Mouse (Mus musculus) thymus, adult 2 months (tissue): ENCODE measurements at regions not wholly inside any gene's neighbourhood (a gene's known extent, or its start where the extent isn't known, plus 50 kb on each side); places are given as distances from the start of the nearest gene placed in this dataset.

Experiments
- DNase-seq: peaks from one replicate; pipeline ENCODE4 v3.0.0; 2021
- H3K27ac ChIP-seq: fragments of 200-500 bp; 2 replicates; pipeline ENCODE4 v1.5.1; 2012; ENCODE audit warnings: low read length, control low read depth; ENCODE audit not compliant: control insufficient read depth, insufficient read depth
- H3K27me3 ChIP-seq: fragments of 200-500 bp; 2 replicates; pipeline ENCODE4 v1.6.1; 2012; ENCODE audit warnings: mild to moderate bottlenecking, low read length, moderate library complexity, mixed read lengths; ENCODE audit not compliant: control insufficient read depth, insufficient read depth
- H3K36me3 ChIP-seq: fragments of 200-500 bp; 2 replicates; pipeline ENCODE4 v1.6.1; 2012; ENCODE audit warnings: mild to moderate bottlenecking, low read length, moderate library complexity; ENCODE audit not compliant: control insufficient read depth, insufficient read depth
- H3K4me1 ChIP-seq: fragments of 200-500 bp; replicated peaks from 2 replicates; pipeline ENCODE4 v1.6.1; 2012; ENCODE audit warnings: low read length; ENCODE audit not compliant: control insufficient read depth, insufficient read depth
- H3K4me3 ChIP-seq: fragments of 200-500 bp; 2 replicates; pipeline ENCODE4 v1.5.1; 2012; ENCODE audit warnings: mild to moderate bottlenecking, low read length, control low read depth, moderate library complexity; ENCODE audit not compliant: control insufficient read depth, insufficient read depth
- CTCF ChIP-seq: fragments of 200-500 bp; IDR thresholded peaks from 2 replicates; pipeline ENCODE4 v1.5.1; 2012; ENCODE audit warnings: mild to moderate bottlenecking, control low read depth, low read length, moderate library complexity, borderline replicate concordance; ENCODE audit not compliant: control insufficient read depth, poor library complexity, insufficient read depth; ENCODE audit errors: extremely low read depth
- POLR2A ChIP-seq: fragments of 200-500 bp; IDR thresholded peaks from 2 replicates; pipeline ENCODE4 v1.6.1; 2012; ENCODE audit warnings: mild to moderate bottlenecking, low read length, control low read depth, moderate library complexity; ENCODE audit not compliant: control insufficient read depth, poor library complexity, insufficient read depth; ENCODE audit errors: extremely low read depth
- WGBS: fragments of 180-500 bp; shearing (Covaris S2); methylation state at CpG from one replicate; pipeline ENCODE4 v1.1.7; 2018; 5-methylcytosine and 5-hydroxymethylcytosine counted together

DNA sequence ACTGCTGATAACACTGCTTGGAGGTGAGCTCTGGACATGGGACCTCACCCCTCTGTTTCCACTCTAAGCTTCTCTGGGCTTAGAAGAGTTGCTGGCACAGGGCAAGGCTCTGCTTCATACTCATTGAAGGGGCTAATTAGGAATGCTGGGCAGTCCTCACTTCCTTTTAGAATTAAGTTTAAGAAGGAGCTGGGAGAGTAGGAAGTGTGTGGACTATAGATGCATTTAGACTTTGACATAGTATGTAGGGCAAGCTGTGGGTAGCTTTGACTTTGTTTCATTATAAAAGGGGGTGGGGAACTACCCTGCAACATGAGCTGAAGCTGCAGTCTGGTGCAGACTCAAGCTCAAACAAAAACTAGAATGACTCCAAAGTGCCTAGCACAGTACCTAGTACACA lies 378.5 kb downstream of the Sox11 start:
- no peaks in the 10 kb centered on the region for H3K4me1 ChIP-seq
- no peaks in the 10 kb centered on the region for H3K36me3 ChIP-seq
- TF ChIP-seq CTCF (no peak), POLR2A (no peak)
- DNase-seq, result no peak
- no peak overlapping the region for H3K27ac ChIP-seq
- H3K4me3 ChIP-seq, result no peak overlapping the region
- no peaks in the 10 kb centered on the region for H3K27me3 ChIP-seq

DNA sequence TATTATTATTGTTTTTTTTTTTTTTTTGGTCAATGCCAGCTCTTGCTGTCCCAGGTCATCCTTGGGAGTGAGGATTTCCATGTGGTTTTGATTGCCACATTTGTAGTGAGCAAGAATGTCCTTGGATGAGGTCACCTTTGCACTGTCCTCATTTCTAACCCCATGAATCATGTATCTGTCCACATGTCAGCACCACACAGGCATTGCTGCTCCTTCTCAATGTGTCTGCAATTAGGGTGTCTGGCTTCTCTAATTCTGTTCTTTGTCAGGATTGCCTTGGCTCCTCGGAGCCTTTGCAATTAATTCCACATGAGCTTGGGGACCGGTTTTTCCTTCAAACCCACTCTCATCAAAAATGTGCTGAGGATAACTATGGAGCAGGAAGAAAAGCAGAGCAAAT lies 402.5 kb downstream of the Sox11 start:
- TF ChIP-seq CTCF (no peak), POLR2A (no peak)
- DNase-seq, result no peak
- no peaks in the 10 kb centered on the region for H3K4me1 ChIP-seq
- no peaks in the 10 kb centered on the region for H3K27me3 ChIP-seq
- 98% methylated on average over 2 of the region's 2 CpGs for WGBS
- no peaks in the 10 kb centered on the region for H3K36me3 ChIP-seq
- no peak overlapping the region for H3K4me3 ChIP-seq
- no peak overlapping the region for H3K27ac ChIP-seq

DNA sequence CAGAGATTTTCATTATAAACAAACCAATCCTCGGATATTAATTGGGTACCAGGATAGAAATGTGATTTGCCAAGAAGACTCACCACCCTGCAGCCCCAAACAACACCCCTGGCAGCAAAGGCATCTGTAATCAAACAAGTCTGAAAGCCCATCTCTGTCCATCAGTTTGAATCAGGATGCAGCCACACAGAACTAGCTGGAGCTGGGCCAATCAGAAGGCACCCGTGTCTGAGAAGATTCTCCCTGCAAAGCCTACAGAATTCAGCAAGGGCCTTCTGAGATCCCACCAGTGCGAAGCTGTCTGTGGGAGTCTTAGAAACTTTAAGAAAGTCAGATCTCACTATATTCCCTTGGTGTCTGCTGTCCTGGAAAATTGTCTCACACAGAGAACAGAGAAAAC lies 404.5 kb downstream of the Sox11 start:
- no peak overlapping the region for H3K4me3 ChIP-seq
- no peak for TF ChIP-seq POLR2A
- no peak for TF ChIP-seq CTCF
- no peaks in the 10 kb centered on the region for H3K4me1 ChIP-seq
- 85% methylated on average over 3 of the region's 3 CpGs for WGBS
- no peaks in the 10 kb centered on the region for H3K36me3 ChIP-seq
- no peak for DNase-seq
- H3K27me3 ChIP-seq, result no peaks in the 10 kb centered on the region
- H3K27ac ChIP-seq, result no peak overlapping the region

DNA sequence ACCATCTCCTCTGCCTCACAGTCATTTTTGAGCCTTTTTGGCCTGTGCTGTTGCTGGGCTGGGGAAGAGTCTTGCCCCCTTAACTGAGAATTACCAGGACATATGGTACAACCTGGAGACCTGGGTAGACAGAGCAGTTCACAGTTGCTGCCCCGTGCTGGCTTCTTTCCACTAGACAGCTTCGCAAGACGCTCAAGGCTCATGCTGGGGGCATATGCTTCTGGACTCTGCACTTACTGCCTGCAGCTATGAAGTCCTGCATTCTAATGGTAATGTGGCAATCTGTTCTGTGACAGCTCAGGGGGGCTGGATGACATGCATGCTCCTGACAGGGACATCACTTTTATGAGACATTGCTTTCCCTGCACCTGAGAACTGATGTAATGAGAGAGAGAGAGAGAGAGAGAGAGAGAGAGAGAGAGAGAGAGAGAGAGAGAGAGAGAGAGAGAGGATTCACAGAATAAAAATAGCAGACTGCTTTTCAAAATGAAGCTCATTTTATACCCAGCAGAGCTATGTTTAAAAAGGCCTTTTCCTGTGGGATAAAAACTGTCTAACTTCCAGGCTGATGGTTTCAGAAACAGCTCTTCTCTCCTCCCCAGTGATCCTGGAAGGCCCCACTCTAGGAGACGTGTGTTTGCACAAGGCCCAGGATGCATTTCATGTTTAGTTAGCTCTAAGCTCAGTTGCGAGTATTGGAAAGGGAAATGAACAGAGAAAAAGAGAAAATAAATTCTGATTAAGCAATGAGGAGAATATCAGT lies 405.5 kb downstream of the Sox11 start:
- Histone ChIP-seq H3K27ac (no peak overlapping the region), H3K27me3 (no peaks in the 10 kb centered on the region), H3K36me3 (no peaks in the 10 kb centered on the region), H3K4me1 (no peaks in the 10 kb centered on the region), H3K4me3 (no peak overlapping the region)
- DNase-seq, result no peak
- TF ChIP-seq CTCF (no peak), POLR2A (no peak)
- WGBS, result 90% methylated on average over 5 of the region's 5 CpGs

DNA sequence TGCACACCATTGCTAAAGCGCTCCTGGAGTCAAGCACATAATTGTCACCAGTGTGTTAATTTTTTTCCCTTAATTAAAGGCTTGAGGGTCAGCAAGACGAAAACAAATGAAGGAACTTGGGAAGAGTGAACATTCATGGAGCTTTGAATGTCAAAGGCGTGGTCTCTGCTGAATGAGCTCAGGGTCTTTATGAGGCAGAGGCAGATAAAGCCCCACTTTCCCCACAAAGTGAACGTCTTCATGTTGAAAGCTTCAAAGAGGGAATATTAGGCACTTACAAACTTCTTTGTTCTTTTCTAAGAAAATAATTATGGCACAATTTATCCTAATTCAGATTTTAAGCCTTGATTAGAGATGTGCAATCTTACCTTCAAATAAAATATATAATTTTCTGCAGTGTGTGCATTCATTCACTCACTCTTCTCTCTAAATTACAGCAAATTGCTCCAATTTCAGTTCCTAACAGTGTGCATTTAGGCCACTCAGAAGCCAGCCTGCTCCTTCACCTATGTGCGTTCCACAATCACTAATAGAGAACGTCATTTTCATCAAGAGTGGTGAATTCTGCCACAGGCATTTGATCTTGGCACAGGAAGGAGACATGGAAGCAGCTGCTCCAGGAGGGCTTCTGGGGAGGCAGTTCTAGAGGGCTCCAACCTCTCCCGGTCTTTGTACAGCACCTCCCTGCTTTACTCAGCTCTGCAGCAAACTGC lies 412.1 kb downstream of the Sox11 start:
- WGBS, result 83% methylated on average over 7 of the region's 7 CpGs
- H3K4me1 ChIP-seq, result no peaks in the 10 kb centered on the region
- H3K27ac ChIP-seq, result no peak overlapping the region
- no peak for DNase-seq
- H3K27me3 ChIP-seq, result no peaks in the 10 kb centered on the region
- no peak overlapping the region for H3K4me3 ChIP-seq
- TF ChIP-seq POLR2A, result no peak
- TF ChIP-seq CTCF, result no peak
- H3K36me3 ChIP-seq, result no peaks in the 10 kb centered on the region

DNA sequence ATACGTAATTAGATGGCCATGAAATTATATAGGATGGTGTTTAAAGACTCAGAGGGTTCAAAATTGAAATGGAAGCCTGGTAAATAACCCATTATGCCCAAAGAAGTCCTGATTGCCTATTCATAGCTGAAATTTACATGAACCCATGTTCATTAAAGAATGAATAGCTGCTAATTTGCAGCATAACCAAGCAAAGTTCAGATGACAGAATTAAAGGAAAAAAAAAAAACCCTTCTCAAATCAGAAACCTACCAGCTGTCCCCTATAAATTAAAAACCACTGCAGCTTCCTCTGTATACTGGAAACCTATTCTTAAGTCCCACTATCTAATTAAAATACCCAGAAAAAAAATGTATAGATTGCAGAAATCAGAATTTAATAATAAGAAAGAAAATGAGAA lies 436.2 kb downstream of the Sox11 start:
- Histone ChIP-seq H3K4me3 (no peak overlapping the region), H3K4me1 (no peaks in the 10 kb centered on the region), H3K27ac (no peak overlapping the region), H3K36me3 (no peaks in the 10 kb centered on the region), H3K27me3 (no peaks in the 10 kb centered on the region)
- WGBS, result 96% methylated on average over 1 of the region's 1 CpGs
- no peak for DNase-seq
- TF ChIP-seq POLR2A, result no peak
- TF ChIP-seq CTCF, result no peak
